23 mouse cellular contexts compared by ENCODE assay signal in genomic region chr4:126840996-126841560, GRCm38 (mm10).
DNase-seq lines count a peak whose midpoint lies in the region; ATAC-seq and TF ChIP-seq lines count a peak whose summit lies in the region.
"Had no signal": no experiment of that assay in that cellular context is flagged by ENCODE, and none has a peak within 500 bp of the region (broad histone marks: within the 10 kb centered on the region; RNA-seq: fewer than 3 reads in every experiment).

No protein-coding gene starts in this region.

- DNase-seq in ZHBTc4 (ENCODE audit: low read depth, low spot score): peak; percentile 65
- no peak for DNase-seq in heart, adult 11 months
- DNase-seq in stomach, postnatal 0 days (ENCODE audit: low spot score): no peak
- DNase-seq: cerebellum, adult 2 months; cerebellum, postnatal 36 days; forebrain, postnatal 0 days; heart, postnatal 10 days; kidney, adult 9 months; kidney, postnatal 36 days; lung, adult 18-20 months; lung, postnatal 14 days; thymus, postnatal 36 days had no signal

- no peaks in the 10 kb centered on the region for H3K4me1 ChIP-seq in midbrain, embryonic 13.5 days (replicated peaks)
- 0 out of 2 replicates have a peak, but pooled peaks cover 2% of the 10 kb centered on the region for H3K4me1 ChIP-seq in midbrain, embryonic 16.5 days (ENCODE audit: control insufficient read depth, insufficient read depth, low read length)
- no peaks in the 10 kb centered on the region for H3K4me1 ChIP-seq in ES-Bruce4 (ENCODE audit: control insufficient read depth, insufficient read depth, low read length)
- H3K4me1 ChIP-seq in olfactory bulb, adult 2 months (ENCODE audit: control insufficient read depth, insufficient read depth, low read length): peaks cover 32% of the 10 kb centered on the region
- H3K4me1 ChIP-seq in stomach, postnatal 0 days (replicated peaks; ENCODE audit: control insufficient read depth, insufficient read depth): no peaks in the 10 kb centered on the region
- H3K4me1 ChIP-seq: embryonic facial prominence, embryonic 12.5 days had no signal

- 92% methylated on average over 15 of the region's 15 CpGs for WGBS in midbrain, embryonic 13.5 days
- 90% methylated on average over 15 of the region's 15 CpGs for WGBS in midbrain, embryonic 16.5 days
- WGBS in olfactory bulb, adult 2 months: 68% methylated on average over 15 of the region's 15 CpGs
- 88% methylated on average over 15 of the region's 15 CpGs for WGBS in stomach, postnatal 0 days

- H3K36me3 ChIP-seq in midbrain, embryonic 13.5 days: peaks cover 66% of the 10 kb centered on the region
- H3K36me3 ChIP-seq in midbrain, embryonic 16.5 days (ENCODE audit: control insufficient read depth, insufficient read depth, low read length): peaks cover 14% of the 10 kb centered on the region
- no peaks in the 10 kb centered on the region for H3K36me3 ChIP-seq in ES-Bruce4 (ENCODE audit: control insufficient read depth, insufficient read depth, low read length, poor library complexity, severe bottlenecking)
- H3K36me3 ChIP-seq in stomach, postnatal 0 days (ENCODE audit: control insufficient read depth, insufficient read depth, low read length): peaks cover 14% of the 10 kb centered on the region; the same call in 1 of the 2 replicates

- H3K27ac ChIP-seq in midbrain, embryonic 13.5 days: no peak overlapping the region
- no peak overlapping the region for H3K27ac ChIP-seq in midbrain, embryonic 16.5 days (ENCODE audit: low read length)
- H3K27ac ChIP-seq in ES-Bruce4 (ENCODE audit: insufficient read depth, low read length): no peak overlapping the region
- H3K27ac ChIP-seq in olfactory bulb, adult 2 months (ENCODE audit: insufficient read depth, low read depth, low read length): peak overlapping the region; percentile 63
- no peak overlapping the region for H3K27ac ChIP-seq in stomach, postnatal 0 days (replicated peaks)
- H3K27ac ChIP-seq: embryonic facial prominence, embryonic 12.5 days; hindbrain, embryonic 12.5 days; midbrain, embryonic 15.5 days had no signal

- TF ChIP-seq CTCF in ES-Bruce4 (IDR thresholded peaks at IDR 0.05; ENCODE audit: low read depth, low read length): peak; percentile 53
- no peak for TF ChIP-seq CTCF in olfactory bulb, adult 2 months (IDR thresholded peaks at IDR 0.05; ENCODE audit: insufficient read depth, low read depth, low read length)
- TF ChIP-seq CTCF in stomach, postnatal 0 days (IDR thresholded peaks at IDR 0.05; ENCODE audit: low read depth): no peak

- 0 out of 2 replicates have a peak overlapping the region, but pooled peaks have one; percentile 2 for H3K9ac ChIP-seq in midbrain, embryonic 13.5 days (replicated peaks)
- no peak overlapping the region for H3K9ac ChIP-seq in midbrain, embryonic 16.5 days (ENCODE audit: low read depth, low read length)
- H3K9ac ChIP-seq in ES-Bruce4 (ENCODE audit: low read depth, poor library complexity, severe bottlenecking): no peak overlapping the region
- H3K9ac ChIP-seq in stomach, postnatal 0 days (ENCODE audit: low read length): no peak overlapping the region
- H3K9ac ChIP-seq: embryonic facial prominence, embryonic 12.5 days; forebrain, postnatal 0 days; hindbrain, embryonic 12.5 days; midbrain, embryonic 15.5 days had no signal

- TF ChIP-seq EP300 in ES-Bruce4 (IDR thresholded peaks at IDR 0.05; ENCODE audit: insufficient read depth, low read depth, low read length): no peak
- TF ChIP-seq EP300 in stomach, postnatal 0 days (optimal IDR thresholded peaks at IDR 0.05): no peak

- no peaks in the 10 kb centered on the region for H3K27me3 ChIP-seq in midbrain, embryonic 13.5 days
- no peaks in the 10 kb centered on the region for H3K27me3 ChIP-seq in midbrain, embryonic 16.5 days (ENCODE audit: control insufficient read depth, insufficient read depth, low read depth, low read length)
- H3K27me3 ChIP-seq in ES-Bruce4 (ENCODE audit: control insufficient read depth, insufficient read depth, low read length, poor library complexity, severe bottlenecking): no peaks in the 10 kb centered on the region
- no peaks in the 10 kb centered on the region for H3K27me3 ChIP-seq in stomach, postnatal 0 days (ENCODE audit: control insufficient read depth, insufficient read depth, low read length)
- H3K27me3 ChIP-seq: CH12.LX; embryonic facial prominence, embryonic 12.5 days; hindbrain, embryonic 12.5 days; megakaryocyte, embryonic 14.5 days; midbrain, embryonic 15.5 days had no signal

- no peak for TF ChIP-seq POLR2A in ES-Bruce4 (IDR thresholded peaks at IDR 0.05; ENCODE audit: insufficient read depth, low read length)
- no peak for TF ChIP-seq POLR2A in olfactory bulb, adult 2 months (IDR thresholded peaks at IDR 0.05; ENCODE audit: insufficient read depth, low read depth, low read length)

- no peak overlapping the region for H3K4me2 ChIP-seq in midbrain, embryonic 13.5 days (replicated peaks)
- H3K4me2 ChIP-seq in midbrain, embryonic 16.5 days (ENCODE audit: low read length): no peak overlapping the region
- no peak overlapping the region for H3K4me2 ChIP-seq in stomach, postnatal 0 days (replicated peaks; ENCODE audit: low read depth)
- H3K4me2 ChIP-seq: embryonic facial prominence, embryonic 12.5 days; heart, embryonic 11.5 days; hindbrain, embryonic 12.5 days; liver, embryonic 11.5 days; midbrain, embryonic 15.5 days had no signal

- H3K4me3 ChIP-seq in midbrain, embryonic 13.5 days (replicated peaks): no peak overlapping the region
- H3K4me3 ChIP-seq in midbrain, embryonic 16.5 days (ENCODE audit: low read depth, low read length): no peak overlapping the region
- no peak overlapping the region for H3K4me3 ChIP-seq in ES-Bruce4 (ENCODE audit: low read depth, low read length)
- H3K4me3 ChIP-seq in olfactory bulb, adult 2 months (ENCODE audit: insufficient read depth, low read depth, low read length): no peak overlapping the region
- no peak overlapping the region for H3K4me3 ChIP-seq in stomach, postnatal 0 days (ENCODE audit: low read depth, low read length)
- H3K4me3 ChIP-seq: embryonic facial prominence, embryonic 12.5 days; hindbrain, embryonic 12.5 days; megakaryocyte, embryonic 14.5 days; midbrain, embryonic 15.5 days had no signal

- peak; percentile 48; the same call in 1 of the 2 replicates for ATAC-seq in midbrain, embryonic 13.5 days
- no peak for ATAC-seq in midbrain, embryonic 16.5 days
- ATAC-seq in stomach, postnatal 0 days (ENCODE audit: low FRiP score, low TSS enrichment): no peak
- ATAC-seq: forebrain, postnatal 0 days; midbrain, embryonic 15.5 days had no signal

- H3K9me3 ChIP-seq in midbrain, embryonic 13.5 days: no peaks in the 10 kb centered on the region
- no peaks in the 10 kb centered on the region for H3K9me3 ChIP-seq in midbrain, embryonic 16.5 days (replicated peaks; ENCODE audit: control insufficient read depth, low read length, poor library complexity, severe bottlenecking)
- no peaks in the 10 kb centered on the region for H3K9me3 ChIP-seq in ES-Bruce4 (replicated peaks; ENCODE audit: control insufficient read depth, insufficient read depth, low read length, poor library complexity, severe bottlenecking)
- no peaks in the 10 kb centered on the region for H3K9me3 ChIP-seq in stomach, postnatal 0 days (ENCODE audit: control insufficient read depth, low read length)
- H3K9me3 ChIP-seq: embryonic facial prominence, embryonic 12.5 days; hindbrain, embryonic 12.5 days; megakaryocyte, embryonic 14.5 days; midbrain, embryonic 15.5 days had no signal
